8 mouse cellular contexts compared by ENCODE assay signal in the genomic region with DNA sequence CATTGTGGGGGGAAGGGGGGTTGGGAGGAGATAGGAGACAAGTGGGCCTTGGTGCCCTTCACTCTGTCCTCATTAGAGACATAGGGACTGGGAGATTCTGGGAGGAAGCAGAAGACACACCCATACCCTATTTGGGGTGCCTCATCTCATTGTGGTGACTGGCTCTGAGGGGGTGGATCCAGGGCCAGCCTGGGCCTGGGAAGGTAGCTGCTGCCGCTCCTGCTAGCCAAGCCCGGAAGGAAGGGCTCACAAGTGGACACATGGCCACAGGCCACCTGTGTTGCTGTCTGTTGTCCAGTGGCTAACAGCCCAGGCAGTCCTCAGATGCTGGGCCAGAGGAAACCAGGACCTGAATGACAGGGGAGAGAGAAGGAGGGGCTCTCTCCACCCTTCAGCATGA. TPM values are rescaled to one million over a fixed set of nuclear protein-coding genes. Genes with fewer than 3 reads are reported as not detected.
A peak's percentile ranks its signal among the peaks of the same experiment; 100 is the strongest.
DNase-seq lines count a peak whose midpoint lies in the region; ATAC-seq lines count a peak whose summit lies in the region.

No protein-coding gene starts in this region.

- H3K27me3 ChIP-seq in midbrain, embryonic 10.5 days (ENCODE audit: low read depth, poor library complexity, severe bottlenecking), result peaks cover 53% of the 10 kb centered on the region
- peaks cover 5% of the 10 kb centered on the region; the same call in 1 of the 2 replicates for H3K27me3 ChIP-seq in midbrain, embryonic 14.5 days (ENCODE audit: control insufficient read depth, insufficient read depth, low read length)
- H3K27me3 ChIP-seq in embryonic facial prominence, embryonic 12.5 days, result no peaks in the 10 kb centered on the region

- DNase-seq in midbrain, embryonic 10.5 days (ENCODE audit: low spot score), result no peak
- no peak for DNase-seq in midbrain, embryonic 14.5 days
- peak; percentile 30 to 45 for DNase-seq in heart, postnatal 14 days
- no peak for DNase-seq in left cerebral cortex, postnatal 25 days (ENCODE audit: low spot score in 2 of 2)
- no peak for DNase-seq in lung, postnatal 14 days
- no peak for DNase-seq in cerebellum, adult 9-10 months

- peaks cover 76% of the 10 kb centered on the region for H3K4me1 ChIP-seq in midbrain, embryonic 10.5 days
- H3K4me1 ChIP-seq in midbrain, embryonic 14.5 days (ENCODE audit: control insufficient read depth, insufficient read depth, low read length), result peaks cover 19% of the 10 kb centered on the region
- peaks cover 65% of the 10 kb centered on the region for H3K4me1 ChIP-seq in embryonic facial prominence, embryonic 12.5 days

- H3K9ac ChIP-seq in midbrain, embryonic 14.5 days (replicated peaks; ENCODE audit: low read length), result no peak overlapping the region
- peak overlapping the region; percentile 25; the same call in 1 of the 2 replicates for H3K9ac ChIP-seq in embryonic facial prominence, embryonic 12.5 days

- intact Hi-C loops in heart, postnatal 14 days (cut with DNase I), result no loop called here
- intact Hi-C loops in left cerebral cortex, postnatal 25 days (cut with DNase I), result no loop called here

- H3K4me3 ChIP-seq in midbrain, embryonic 10.5 days, result peak overlapping the region; percentile 38; the same call in 1 of the 2 replicates
- H3K4me3 ChIP-seq in midbrain, embryonic 14.5 days (replicated peaks; ENCODE audit: low read depth, low read length), result no peak overlapping the region
- peak overlapping the region; percentile 22 for H3K4me3 ChIP-seq in embryonic facial prominence, embryonic 12.5 days

- peaks cover 22% of the 10 kb centered on the region for H3K36me3 ChIP-seq in midbrain, embryonic 10.5 days
- H3K36me3 ChIP-seq in midbrain, embryonic 14.5 days (ENCODE audit: control insufficient read depth, insufficient read depth, low read length), result no peaks in the 10 kb centered on the region
- peaks cover 26% of the 10 kb centered on the region for H3K36me3 ChIP-seq in embryonic facial prominence, embryonic 12.5 days

- 43% methylated on average over 2 of the region's 2 CpGs for WGBS in midbrain, embryonic 10.5 days
- 55% methylated on average over 2 of the region's 2 CpGs for WGBS in midbrain, embryonic 14.5 days
- WGBS in embryonic facial prominence, embryonic 12.5 days, result 21% methylated on average over 2 of the region's 2 CpGs

- H3K9me3 ChIP-seq in midbrain, embryonic 10.5 days (replicated peaks), result no peaks in the 10 kb centered on the region
- no peaks in the 10 kb centered on the region for H3K9me3 ChIP-seq in midbrain, embryonic 14.5 days (ENCODE audit: control insufficient read depth, low read length)
- no peaks in the 10 kb centered on the region for H3K9me3 ChIP-seq in embryonic facial prominence, embryonic 12.5 days

- ATAC-seq in midbrain, embryonic 14.5 days (ENCODE audit: low FRiP score, low TSS enrichment), result no peak
- ATAC-seq in embryonic facial prominence, embryonic 12.5 days (ENCODE audit: insufficient number of reproducible peaks, insufficient read depth, low FRiP score, low TSS enrichment), result no peak
- ATAC-seq in megakaryocyte-erythroid progenitor cell, adult 5-6 weeks (replicated peaks; ENCODE audit: low FRiP score, low TSS enrichment, poor library complexity, severe bottlenecking), result 0 out of 2 replicates have a peak, but pooled peaks have one; percentile 20

- H3K4me2 ChIP-seq in midbrain, embryonic 14.5 days (ENCODE audit: low read length), result no peak overlapping the region
- peak overlapping the region; percentile 80 for H3K4me2 ChIP-seq in embryonic facial prominence, embryonic 12.5 days (replicated peaks)

- H3K27ac ChIP-seq in midbrain, embryonic 10.5 days (replicated peaks), result peak overlapping the region; percentile 89
- no peak overlapping the region for H3K27ac ChIP-seq in midbrain, embryonic 14.5 days (replicated peaks; ENCODE audit: low read depth, low read length)
- peak overlapping the region; percentile 96 for H3K27ac ChIP-seq in embryonic facial prominence, embryonic 12.5 days

RNA-seq across cellular contexts. Expression of gene Fhl3, which starts 2.9 kb away (rescaled TPM):
- polyA plus RNA-seq in midbrain, embryonic 10.5 days (2016; fragmentation: Nextera tagmentation; extraction: Ambion mirVana), result 4.6 and 5.8 TPM in 2 replicates
- 0.73 and 1.8 TPM in 2 replicates for polyA plus RNA-seq in midbrain, embryonic 14.5 days (2014; fragmentation: Nextera tagmentation; extraction: Ambion mirVana)
- 12.5 and 14.3 TPM in 2 replicates for polyA plus RNA-seq in embryonic facial prominence, embryonic 12.5 days (2016; fragmentation: Nextera tagmentation; extraction: Ambion mirVana)
- total RNA-seq in heart, postnatal 14 days (2021), result 10 to 100 TPM; 13.0 to 13.9 TPM
- 3.3 and 5.3 TPM in 2 replicates for total RNA-seq in megakaryocyte-erythroid progenitor cell, adult 5-6 weeks (2014; fragmentation: Nextera tagmentation)
- 0.42 and 4.1 TPM in 2 replicates for total RNA-seq in megakaryocyte-erythroid progenitor cell, adult 5-6 weeks (2017)
- 1 to 10 TPM; 1.5 to 1.8 TPM for total RNA-seq in left cerebral cortex, postnatal 25 days (2021)

RNA-seq across cellular contexts. Expression of gene Utp11, which starts 10.0 kb away (rescaled TPM):
- polyA plus RNA-seq in midbrain, embryonic 10.5 days (2016; fragmentation: Nextera tagmentation; extraction: Ambion mirVana), result 63.6 and 68.0 TPM in 2 replicates
- polyA plus RNA-seq in midbrain, embryonic 14.5 days (2014; fragmentation: Nextera tagmentation; extraction: Ambion mirVana), result 37.6 and 38.2 TPM in 2 replicates
- 81.1 and 86.4 TPM in 2 replicates for polyA plus RNA-seq in embryonic facial prominence, embryonic 12.5 days (2016; fragmentation: Nextera tagmentation; extraction: Ambion mirVana)
- total RNA-seq in heart, postnatal 14 days (2021), result 10 to 100 TPM; 11.6 to 12.0 TPM
- 54.9 and 55.0 TPM in 2 replicates for total RNA-seq in megakaryocyte-erythroid progenitor cell, adult 5-6 weeks (2014; fragmentation: Nextera tagmentation)
- 101 and 103 TPM in 2 replicates for total RNA-seq in megakaryocyte-erythroid progenitor cell, adult 5-6 weeks (2017)
- 10 to 100 TPM; 13.8 to 17.9 TPM for total RNA-seq in left cerebral cortex, postnatal 25 days (2021)

RNA-seq across cellular contexts. Expression of gene Sf3a3, which starts 11.2 kb away (rescaled TPM):
- polyA plus RNA-seq in midbrain, embryonic 10.5 days (2016; fragmentation: Nextera tagmentation; extraction: Ambion mirVana), result 247 and 256 TPM in 2 replicates
- 94.9 and 116 TPM in 2 replicates for polyA plus RNA-seq in midbrain, embryonic 14.5 days (2014; fragmentation: Nextera tagmentation; extraction: Ambion mirVana)
- 205 and 210 TPM in 2 replicates for polyA plus RNA-seq in embryonic facial prominence, embryonic 12.5 days (2016; fragmentation: Nextera tagmentation; extraction: Ambion mirVana)
- 10 to 100 TPM; 19.2 to 21.5 TPM for total RNA-seq in heart, postnatal 14 days (2021)
- 99.2 and 101 TPM in 2 replicates for total RNA-seq in megakaryocyte-erythroid progenitor cell, adult 5-6 weeks (2014; fragmentation: Nextera tagmentation)
- total RNA-seq in megakaryocyte-erythroid progenitor cell, adult 5-6 weeks (2017), result 208 and 222 TPM in 2 replicates
- 10 to 100 TPM; 31.6 to 33.7 TPM for total RNA-seq in left cerebral cortex, postnatal 25 days (2021)

RNA-seq across cellular contexts. Expression of gene Inpp5b, which starts 38.2 kb away (rescaled TPM):
- 25.7 and 26.1 TPM in 2 replicates for polyA plus RNA-seq in midbrain, embryonic 10.5 days (2016; fragmentation: Nextera tagmentation; extraction: Ambion mirVana)
- polyA plus RNA-seq in midbrain, embryonic 14.5 days (2014; fragmentation: Nextera tagmentation; extraction: Ambion mirVana), result 16.4 and 26.4 TPM in 2 replicates
- 28.7 and 29.5 TPM in 2 replicates for polyA plus RNA-seq in embryonic facial prominence, embryonic 12.5 days (2016; fragmentation: Nextera tagmentation; extraction: Ambion mirVana)
- 10 to 100 TPM; 12.5 to 13.6 TPM for total RNA-seq in heart, postnatal 14 days (2021)
- total RNA-seq in megakaryocyte-erythroid progenitor cell, adult 5-6 weeks (2014; fragmentation: Nextera tagmentation), result 77.5 and 89.7 TPM in 2 replicates
- total RNA-seq in megakaryocyte-erythroid progenitor cell, adult 5-6 weeks (2017), result 43.6 and 56.5 TPM in 2 replicates
- 10 to 100 TPM; 35.3 to 36.4 TPM for total RNA-seq in left cerebral cortex, postnatal 25 days (2021)

RNA-seq across cellular contexts. Expression of gene Pou3f1, which starts 46.8 kb away (rescaled TPM):
- polyA plus RNA-seq in midbrain, embryonic 10.5 days (2016; fragmentation: Nextera tagmentation; extraction: Ambion mirVana), result 13.8 and 18.2 TPM in 2 replicates
- 21.7 and 22.6 TPM in 2 replicates for polyA plus RNA-seq in midbrain, embryonic 14.5 days (2014; fragmentation: Nextera tagmentation; extraction: Ambion mirVana)
- 2.9 and 3.6 TPM in 2 replicates for polyA plus RNA-seq in embryonic facial prominence, embryonic 12.5 days (2016; fragmentation: Nextera tagmentation; extraction: Ambion mirVana)
- under 1 TPM in 1 of 2 experiments, not detected in 1; 0.07 TPM for total RNA-seq in heart, postnatal 14 days (2021)
- not detected in 2 replicates for total RNA-seq in megakaryocyte-erythroid progenitor cell, adult 5-6 weeks (2014; fragmentation: Nextera tagmentation)
- 0.23 TPM in 1 of 2 replicates, not detected in the other for total RNA-seq in megakaryocyte-erythroid progenitor cell, adult 5-6 weeks (2017)
- total RNA-seq in left cerebral cortex, postnatal 25 days (2021), result 10 to 100 TPM; 18.2 to 18.3 TPM

Comparison
In these comparisons a context has a peak if more than half of its experiments do, and no peak if none do; other contexts are left out.
1. DNase-seq: peak in heart, postnatal 14 days (2 of 2); none in midbrain, embryonic 10.5 days (single experiment), midbrain, embryonic 14.5 days (single experiment), left cerebral cortex, postnatal 25 days (0 of 2), lung, postnatal 14 days (single experiment) and cerebellum, adult 9-10 months (single experiment).